Mouse (Mus musculus) hindbrain, postnatal 0 days (tissue): Measurements from ENCODE around the gene Tbrg4. TPM values are rescaled to one million over a fixed set of nuclear protein-coding genes. Genes with fewer than 3 reads are reported as not detected.

Experiments used
- ATAC-seq: fragments of 200-750 bp; cut with Nextera tagmentation; 2 replicates; pipeline ENCODE4 v1.8.0; 2017; ENCODE audit warnings: mild to moderate bottlenecking, moderate TSS enrichment, moderate library complexity
- DNase-seq: peaks from one replicate; pipeline ENCODE4 v3.0.0-alpha.2; 2015; ENCODE audit warnings: low spot score
- H3K27ac ChIP-seq: fragments of 300-500 bp; sonication (generic); 2 replicates; pipeline ENCODE4 v1.5.1; 2014; ENCODE audit warnings: mild to moderate bottlenecking
- H3K27me3 ChIP-seq: fragments of 300-500 bp; sonication (generic); 2 replicates; pipeline ENCODE4 v1.6.1; 2014; ENCODE audit warnings: low read length, mixed read lengths; ENCODE audit not compliant: insufficient read depth
- H3K36me3 ChIP-seq: fragments of 300-500 bp; sonication (generic); 2 replicates; pipeline ENCODE4 v1.6.1; 2014; ENCODE audit warnings: low read length, mixed read lengths; ENCODE audit not compliant: insufficient read depth
- H3K4me1 ChIP-seq: fragments of 300-500 bp; sonication (generic); 2 replicates; pipeline ENCODE4 v1.6.1; 2014; ENCODE audit warnings: antibody characterized with exemption, low read length, mixed read lengths; ENCODE audit not compliant: insufficient read depth
- H3K4me2 ChIP-seq: fragments of 300-500 bp; sonication (generic); 2 replicates; pipeline ENCODE4 v1.6.1; 2014; ENCODE audit warnings: low read depth, mild to moderate bottlenecking, low read length, moderate library complexity, mixed read lengths
- H3K4me3 ChIP-seq: fragments of 300-500 bp; sonication (generic); 2 replicates; pipeline ENCODE4 v1.5.1; 2014; ENCODE audit warnings: low read length
- H3K9ac ChIP-seq: fragments of 300-500 bp; sonication (generic); replicated peaks from 2 replicates; pipeline ENCODE4 v1.6.1; 2014; ENCODE audit warnings: mild to moderate bottlenecking, low read length, moderate library complexity, mixed read lengths
- H3K9me3 ChIP-seq: fragments of 300-500 bp; sonication (generic); 2 replicates; pipeline ENCODE4 v1.6.1; 2016; ENCODE audit warnings: low read length, mixed read lengths
- CTCF ChIP-seq: IDR thresholded peaks from 2 replicates; pipeline ENCODE4 v1.5.1; 2016; ENCODE audit warnings: antibody characterized with exemption, control low read depth, low read depth
- WGBS: fragments of 180-500 bp; shearing (Covaris S2); extraction: QIAGEN DNeasy Blood & Tissue Kit; methylation state at CpG from one replicate; pipeline ENCODE4 v1.1.7; 2014; 5-methylcytosine and 5-hydroxymethylcytosine counted together
- polyA plus RNA-seq: library from polyadenylated mRNA; unstranded; fragments of >200 nt; fragmentation: Nextera tagmentation; extraction: Ambion mirVana; gene quantifications from 2 replicates; pipeline ENCODE4 v1.2.1, GENCODE M21; 2015
- total RNA-seq: library from RNA; depleted of rRNA; stranded (reverse); fragments of >200 nt; gene quantifications from 2 replicates; pipeline ENCODE4 v1.2.3, GENCODE M21; 2014; rRNA removed

The Tbrg4 gene
- total and polyA plus RNA-seq, 2 experiments from 2014 or later: 34.7 to 44.0 TPM

GRCm38 (mm10) chr11:6568584-6569409 lies 57.1 kb downstream of the Tbrg4 start:
- WGBS: 24% methylated on average over 11 of the region's 11 CpGs
- no peaks in the 10 kb centered on the region for H3K27me3 ChIP-seq
- no peaks in the 10 kb centered on the region for H3K9me3 ChIP-seq
- peak overlapping the region; percentile 79 for H3K27ac ChIP-seq
- no peak overlapping the region for H3K4me3 ChIP-seq
- no peaks in the 10 kb centered on the region; the same call in 1 of the 2 replicates for H3K36me3 ChIP-seq
- TF ChIP-seq CTCF: peak; percentile 62
- DNase-seq (peak; percentile 65), ATAC-seq (peak; percentile 74)
- peaks cover 15% of the 10 kb centered on the region for H3K4me1 ChIP-seq
- H3K9ac ChIP-seq: no peak overlapping the region
- H3K4me2 ChIP-seq: peak overlapping the region; percentile 23; the same call in 1 of the 2 replicates

DNA sequence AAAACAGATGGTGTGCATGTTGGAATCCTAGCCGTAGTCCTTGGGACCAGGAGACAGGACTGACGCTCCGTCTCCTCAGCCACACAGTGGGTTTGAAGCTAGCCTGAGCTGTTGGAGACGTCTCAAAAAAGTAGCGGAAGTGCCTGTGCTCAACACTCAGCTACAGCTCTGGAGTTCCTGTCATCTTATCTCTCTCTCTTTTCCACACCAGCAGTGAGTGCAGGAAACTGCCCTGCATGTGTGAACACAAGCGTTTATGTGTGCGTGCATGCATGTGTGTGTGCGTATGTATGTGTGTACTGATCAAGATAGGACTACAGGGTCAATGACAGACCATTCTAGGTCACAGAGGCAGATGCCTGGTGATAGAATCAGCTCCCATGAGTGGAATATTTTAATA lies 57.9 kb downstream of the Tbrg4 start:
- no peak for TF ChIP-seq CTCF
- no peak overlapping the region for H3K4me2 ChIP-seq
- DNase-seq (no peak), ATAC-seq (no peak)
- no peaks in the 10 kb centered on the region; the same call in 1 of the 2 replicates for H3K36me3 ChIP-seq
- H3K9ac ChIP-seq: no peak overlapping the region
- H3K27ac ChIP-seq: peak overlapping the region; percentile 79
- no peaks in the 10 kb centered on the region for H3K27me3 ChIP-seq
- no peak overlapping the region for H3K4me3 ChIP-seq
- H3K4me1 ChIP-seq: peaks cover 15% of the 10 kb centered on the region
- 80% methylated on average over 8 of the region's 8 CpGs for WGBS
- H3K9me3 ChIP-seq: no peaks in the 10 kb centered on the region

DNA sequence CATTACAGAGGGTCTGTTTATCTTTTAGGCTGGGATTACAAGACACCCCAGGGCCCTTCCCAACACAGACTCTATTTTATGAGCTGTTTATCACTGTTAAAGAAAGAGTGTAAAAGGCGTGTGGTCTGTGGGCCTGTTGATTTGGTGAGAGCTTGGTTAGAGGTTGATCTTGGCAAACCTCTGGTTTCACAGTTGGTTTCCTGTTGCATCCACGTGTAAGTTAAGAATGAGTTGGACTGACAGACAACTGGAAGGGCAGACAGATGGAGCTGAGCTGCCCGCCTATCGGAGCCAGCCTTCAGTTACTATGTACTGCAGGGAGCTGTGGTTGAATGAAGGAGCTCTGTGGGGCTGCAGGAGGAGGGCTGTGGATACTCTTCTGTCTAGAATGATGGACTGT lies 59.4 kb downstream of the Tbrg4 start:
- 79% methylated on average over 4 of the region's 4 CpGs for WGBS
- Histone ChIP-seq H3K9ac (no peak overlapping the region), H3K27me3 (no peaks in the 10 kb centered on the region), H3K4me2 (no peak overlapping the region), H3K4me1 (peaks cover 15% of the 10 kb centered on the region), H3K9me3 (no peaks in the 10 kb centered on the region), H3K36me3 (no peaks in the 10 kb centered on the region; the same call in 1 of the 2 replicates), H3K4me3 (no peak overlapping the region), H3K27ac (no peak overlapping the region)
- no peak for TF ChIP-seq CTCF
- no peak for DNase-seq
- no peak for ATAC-seq

Other genes with a start within 250 kb of the Tbrg4 start
- 136 and 149 TPM in 2 replicates for gene Zmiz2, start 237.0 kb downstream of the Tbrg4 start, total RNA-seq
- gene Zmiz2, start 237.0 kb downstream of the Tbrg4 start, polyA plus RNA-seq: 27.0 and 29.0 TPM in 2 replicates
- gene Ppia, start 210.6 kb downstream of the Tbrg4 start, total RNA-seq: 2,267 and 2,460 TPM in 2 replicates
- gene Ppia, start 210.6 kb downstream of the Tbrg4 start, polyA plus RNA-seq: 5,475 and 5,597 TPM in 2 replicates
- gene H2afv, start 181.6 kb downstream of the Tbrg4 start, total RNA-seq: 75.5 and 95.0 TPM in 2 replicates
- 251 and 254 TPM in 2 replicates for gene H2afv, start 181.6 kb downstream of the Tbrg4 start, polyA plus RNA-seq
- gene Purb, start 150.2 kb downstream of the Tbrg4 start, total RNA-seq: 35.9 and 36.9 TPM in 2 replicates
- 17.1 and 17.9 TPM in 2 replicates for gene Purb, start 150.2 kb downstream of the Tbrg4 start, polyA plus RNA-seq
- 0.68 and 1.0 TPM in 2 replicates for gene Myo1g, start 105.1 kb downstream of the Tbrg4 start, total RNA-seq
- gene Myo1g, start 105.1 kb downstream of the Tbrg4 start, polyA plus RNA-seq: 0.39 and 0.50 TPM in 2 replicates
- 62.8 and 77.5 TPM in 2 replicates for gene Ccm2, start 79.2 kb downstream of the Tbrg4 start, total RNA-seq
- gene Ccm2, start 79.2 kb downstream of the Tbrg4 start, polyA plus RNA-seq: 74.1 and 80.2 TPM in 2 replicates
- 84.0 and 84.9 TPM in 2 replicates for gene Nacad, start 20.0 kb downstream of the Tbrg4 start, total RNA-seq
- 54.7 and 56.7 TPM in 2 replicates for gene Nacad, start 20.0 kb downstream of the Tbrg4 start, polyA plus RNA-seq
- not detected in 2 replicates for gene Wap, start 12.6 kb upstream of the Tbrg4 start, total RNA-seq
- gene Wap, start 12.6 kb upstream of the Tbrg4 start, polyA plus RNA-seq: not detected in 2 replicates
- 27.7 and 29.3 TPM in 2 replicates for gene Ramp3, start 32.5 kb upstream of the Tbrg4 start, total RNA-seq
- gene Ramp3, start 32.5 kb upstream of the Tbrg4 start, polyA plus RNA-seq: 23.9 and 24.2 TPM in 2 replicates
- not detected in 2 replicates for gene Gm11983, start 211.6 kb upstream of the Tbrg4 start, total RNA-seq
- not detected in 2 replicates for gene Gm11983, start 211.6 kb upstream of the Tbrg4 start, polyA plus RNA-seq